Mouse (Mus musculus) kidney, adult 18-20 months (tissue): Measurements from ENCODE around the gene Vasp.

ENCODE experiments used
- DNase-seq: peaks from one replicate; pipeline ENCODE4 v3.0.0; 2021

The Vasp gene

DNA sequence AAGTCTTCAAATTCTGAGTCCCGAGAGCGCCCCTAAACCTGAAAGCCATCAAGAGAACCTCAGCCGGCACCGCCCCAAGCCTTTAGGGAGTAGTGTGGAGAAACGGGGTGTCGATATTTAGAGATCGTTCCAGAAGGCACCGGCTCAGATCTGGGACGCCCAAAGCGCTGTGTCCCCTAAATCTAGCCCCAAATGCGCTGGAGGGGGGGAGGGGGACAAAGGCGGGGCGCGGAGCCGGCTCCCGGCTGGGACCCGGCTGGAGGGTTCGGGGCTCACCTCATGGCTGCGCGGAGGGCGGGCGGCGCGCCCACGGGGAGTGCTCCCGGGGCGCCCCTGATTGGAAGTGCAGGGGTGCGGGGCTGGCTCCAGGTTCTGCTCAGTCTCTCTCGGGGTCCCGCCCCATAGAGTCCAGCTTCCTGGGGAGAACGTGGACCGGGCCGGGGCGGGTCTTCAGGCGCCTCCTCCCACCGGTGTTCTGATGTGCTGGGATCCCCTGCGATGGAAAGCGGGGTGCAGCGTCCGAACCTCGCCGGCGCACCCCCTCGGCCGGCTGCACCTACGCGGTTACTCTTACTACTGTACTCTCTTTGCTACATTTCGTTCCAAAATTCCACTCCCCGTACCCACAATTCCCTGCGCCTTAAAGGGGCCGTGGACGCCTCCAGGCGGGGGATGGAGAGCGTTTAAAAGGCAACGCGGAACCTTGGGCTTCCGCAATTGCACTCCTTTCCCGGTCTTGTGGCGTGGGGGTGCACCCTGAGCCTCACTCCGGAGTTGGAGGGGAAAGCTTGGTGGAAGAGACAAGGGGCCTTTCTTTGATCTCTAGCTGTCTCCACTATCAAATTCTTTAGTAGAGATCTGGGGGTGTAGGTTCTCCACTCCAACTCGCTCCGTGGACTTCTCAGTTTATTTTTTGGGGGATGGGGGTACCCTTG lies at the start of gene Vasp:
Vasp (minus strand) TSS at position 580 of the 935 bp plus-strand sequence.
- DNase-seq, result peak; percentile 92

DNA sequence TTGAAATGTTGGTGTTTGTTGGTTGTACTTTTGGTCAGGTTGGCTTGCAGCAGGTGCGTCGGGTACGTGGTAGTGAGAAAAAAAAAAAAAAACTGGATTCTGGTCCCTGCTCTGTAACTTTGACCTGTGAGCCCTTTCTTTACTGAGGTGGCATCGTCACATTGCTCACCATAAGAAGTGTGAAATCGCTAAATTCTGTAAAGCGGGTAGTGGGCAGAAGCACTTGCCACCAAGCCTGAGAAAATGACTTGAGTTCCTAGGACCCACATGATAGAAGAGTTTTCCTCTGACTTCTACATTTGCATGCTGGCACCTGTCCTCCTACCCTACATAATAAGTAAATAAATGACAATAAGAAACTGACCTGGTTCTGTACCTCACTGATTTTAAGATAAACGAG lies 49.0 kb upstream of the Vasp start:
- no peak for DNase-seq

DNA sequence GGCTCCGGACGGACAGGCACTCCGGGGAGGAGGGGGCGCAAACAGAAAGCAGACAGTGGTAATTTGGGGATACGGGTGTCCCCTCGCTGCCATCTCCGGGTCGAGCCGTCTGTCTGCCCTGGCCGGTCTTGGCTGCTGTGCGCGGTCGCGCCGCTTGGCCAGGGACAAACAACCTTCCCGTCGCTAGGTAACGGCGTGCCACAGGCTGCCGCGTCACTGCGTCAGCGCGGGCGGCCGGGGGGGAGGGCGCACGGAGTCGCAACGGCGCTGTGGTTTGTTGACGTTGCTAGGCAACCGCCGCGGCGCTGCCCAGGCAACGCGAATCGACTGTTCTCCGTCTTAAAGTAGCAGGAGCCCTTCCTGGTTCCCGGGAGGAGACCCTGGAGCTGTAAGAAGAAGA lies 48.3 kb upstream of the Vasp start:
- peak; percentile 95 for DNase-seq

GRCm38 (mm10) chr7:19319458-19319857 lies 47.8 kb upstream of the Vasp start:
- no peak for DNase-seq

- no peak for DNase-seq
Measured at GRCm38 (mm10) chr7:19318676-19319075, 47.1 kb upstream of the Vasp start.

DNA sequence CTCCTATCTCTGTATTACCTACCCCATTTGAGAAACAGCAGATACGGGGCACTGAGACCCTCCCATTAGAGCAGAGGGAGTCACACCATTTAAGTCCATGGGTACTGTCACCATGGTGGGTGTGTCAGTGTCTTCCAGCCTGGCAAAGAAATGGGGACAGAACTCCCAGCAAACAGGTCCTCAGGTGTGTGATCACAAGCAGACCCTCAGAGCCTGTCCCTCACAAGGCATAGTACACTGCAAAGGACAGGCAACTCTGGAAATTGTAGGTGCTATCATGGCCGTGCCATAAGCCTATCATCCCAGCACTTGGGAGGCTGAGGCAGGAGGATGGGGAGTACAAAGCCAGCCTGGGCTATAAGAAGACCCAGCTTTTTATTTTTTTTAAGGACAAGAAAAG lies 46.6 kb upstream of the Vasp start:
- no peak for DNase-seq

DNA sequence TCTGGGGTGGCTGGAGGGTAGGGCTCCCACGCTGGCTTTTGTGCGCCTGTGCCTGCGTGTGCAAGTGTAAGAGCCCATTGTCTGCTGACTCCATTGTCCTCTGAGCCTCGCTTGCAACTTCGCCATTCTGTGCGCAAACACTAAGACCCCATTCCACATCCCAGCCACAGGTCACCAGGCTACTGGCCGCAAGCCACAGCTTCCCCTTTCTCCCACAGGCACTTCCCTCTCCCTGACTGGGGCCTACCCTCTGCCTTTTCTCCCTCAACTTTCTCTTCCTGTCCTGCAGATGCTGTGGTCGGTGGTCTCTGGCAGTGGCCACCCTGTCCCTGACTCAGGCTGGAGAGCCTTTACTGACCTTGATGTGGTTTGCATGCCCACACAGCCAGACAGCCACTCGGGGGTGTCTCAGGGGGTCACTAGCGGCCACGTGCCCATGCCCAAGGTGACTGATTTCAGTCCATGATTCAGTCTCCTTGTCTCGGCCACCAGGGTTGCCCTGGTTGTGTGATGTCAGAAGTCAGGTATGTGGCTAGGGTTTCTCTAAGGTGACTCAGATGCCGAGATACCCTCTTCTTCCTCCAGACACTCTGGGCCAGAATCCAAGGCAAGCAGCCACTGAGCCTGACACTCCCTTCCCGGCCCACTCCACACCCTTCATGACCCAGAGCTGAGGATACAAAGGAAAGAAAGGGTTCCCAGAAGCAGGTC lies 45.0 kb upstream of the Vasp start:
- no peak for DNase-seq

DNA sequence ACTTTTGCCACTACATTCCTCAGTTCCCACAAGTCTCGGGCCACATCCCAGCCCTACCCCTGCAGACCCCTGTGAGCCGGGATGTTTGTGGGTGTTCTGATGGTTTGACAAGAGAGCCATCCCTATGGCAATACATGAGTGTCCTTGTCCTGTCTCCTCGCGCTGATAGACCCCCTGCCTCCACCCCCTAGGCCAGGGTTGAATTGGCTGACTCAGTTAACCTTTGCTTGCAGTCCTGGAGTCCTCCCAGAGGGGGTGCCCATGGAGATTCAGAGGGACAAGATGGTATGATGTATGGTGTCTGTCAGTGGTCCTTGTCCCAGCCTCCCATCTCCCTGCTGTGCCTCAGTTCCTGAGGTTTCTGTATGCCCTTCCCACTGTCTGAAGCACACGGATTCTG lies 42.4 kb upstream of the Vasp start:
- DNase-seq, result no peak

DNA sequence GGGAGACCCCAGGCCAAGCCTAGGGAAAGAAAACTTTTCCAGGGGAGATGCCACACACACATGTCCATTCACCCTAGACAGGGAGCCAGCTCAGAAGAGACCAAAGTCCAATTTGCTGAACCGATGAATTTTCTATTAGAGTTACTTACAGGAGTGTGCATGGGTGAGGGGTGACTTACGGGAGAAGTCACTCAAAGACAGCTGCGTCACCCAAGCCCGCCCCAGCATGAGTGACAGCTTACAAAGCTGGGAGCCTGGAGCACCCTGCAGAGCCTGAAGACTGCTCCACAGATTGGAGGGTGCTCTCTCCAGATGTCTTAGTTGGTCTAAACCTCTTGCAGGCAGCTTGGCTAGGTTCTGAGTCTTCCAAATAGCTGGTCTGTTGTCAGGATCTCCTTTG lies 40.4 kb upstream of the Vasp start:
- peak; percentile 20 for DNase-seq

- peak; percentile 97 for DNase-seq
Measured at GRCm38 (mm10) chr7:19309884-19310641, 38.4 kb upstream of the Vasp start, which contains the start of gene Fosb. Fosb (minus strand) TSS chr7:19310051.

DNA sequence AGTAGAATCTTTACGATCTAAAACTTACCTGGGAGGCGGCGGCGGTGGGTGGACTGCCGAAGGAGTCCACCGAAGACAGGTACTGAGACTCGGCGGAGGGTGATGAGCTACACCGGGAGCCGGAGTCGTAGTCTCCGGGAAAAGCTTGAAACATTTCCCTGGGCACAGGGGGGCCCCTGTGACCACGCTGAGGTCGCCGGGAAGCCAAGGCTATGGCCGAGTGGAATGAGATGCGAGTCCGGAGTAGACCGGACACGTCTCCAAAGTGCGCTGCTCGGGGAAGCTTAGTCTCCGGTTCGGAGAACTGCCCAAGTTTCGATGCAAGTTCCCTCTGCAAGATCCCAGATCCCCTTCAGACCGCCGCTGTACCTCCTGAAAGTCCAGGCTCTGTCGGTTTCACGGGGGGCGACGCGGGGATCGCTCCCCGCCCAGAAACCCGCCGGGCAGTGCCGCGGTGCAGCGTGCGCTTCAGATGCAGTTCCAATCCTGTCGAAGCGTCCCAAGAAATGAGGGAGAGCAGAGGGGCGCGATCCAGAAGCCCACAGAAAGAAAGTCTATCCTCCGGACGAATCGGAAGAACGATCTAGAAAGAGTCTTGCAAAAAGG lies 37.8 kb upstream of the Vasp start:
- DNase-seq, result no peak

GRCm38 (mm10) chr7:19308454-19309277 lies 37.0 kb upstream of the Vasp start:
- DNase-seq, result peak; percentile 94

DNA sequence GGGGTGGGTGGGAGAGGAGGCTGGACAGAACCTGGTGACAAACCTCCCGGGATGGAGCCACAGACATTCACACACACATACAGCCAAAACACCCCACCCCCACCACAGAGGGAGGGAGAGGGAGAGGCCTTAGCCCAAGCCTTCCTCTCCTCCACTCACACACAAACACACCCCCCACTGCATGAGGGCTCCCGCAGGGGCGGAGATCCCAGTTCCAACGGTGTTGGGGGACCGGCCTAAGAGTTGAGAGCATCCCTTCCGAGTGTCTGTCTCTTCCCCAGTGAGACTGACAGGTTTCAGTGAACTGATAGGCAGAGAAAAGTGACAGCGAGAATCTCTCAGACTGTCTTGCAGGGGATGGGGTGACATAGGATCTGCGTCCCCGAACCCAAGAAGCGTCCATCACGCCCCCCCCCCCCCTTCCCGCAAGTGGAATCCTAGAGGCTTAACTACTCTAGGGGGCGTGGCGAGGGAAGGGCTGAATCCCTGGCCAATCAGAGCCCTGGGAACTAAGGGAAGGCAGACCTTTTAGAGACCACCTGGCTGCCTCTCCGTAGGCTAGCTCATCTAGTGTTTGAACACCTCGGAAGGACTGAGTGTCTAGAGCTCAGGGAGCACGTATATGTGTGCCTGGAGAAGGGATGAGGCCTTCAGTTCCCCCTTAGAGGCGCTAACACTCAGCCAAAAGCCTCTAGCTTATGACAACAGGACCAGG lies 36.3 kb upstream of the Vasp start:
- peak; percentile 69 for DNase-seq

DNA sequence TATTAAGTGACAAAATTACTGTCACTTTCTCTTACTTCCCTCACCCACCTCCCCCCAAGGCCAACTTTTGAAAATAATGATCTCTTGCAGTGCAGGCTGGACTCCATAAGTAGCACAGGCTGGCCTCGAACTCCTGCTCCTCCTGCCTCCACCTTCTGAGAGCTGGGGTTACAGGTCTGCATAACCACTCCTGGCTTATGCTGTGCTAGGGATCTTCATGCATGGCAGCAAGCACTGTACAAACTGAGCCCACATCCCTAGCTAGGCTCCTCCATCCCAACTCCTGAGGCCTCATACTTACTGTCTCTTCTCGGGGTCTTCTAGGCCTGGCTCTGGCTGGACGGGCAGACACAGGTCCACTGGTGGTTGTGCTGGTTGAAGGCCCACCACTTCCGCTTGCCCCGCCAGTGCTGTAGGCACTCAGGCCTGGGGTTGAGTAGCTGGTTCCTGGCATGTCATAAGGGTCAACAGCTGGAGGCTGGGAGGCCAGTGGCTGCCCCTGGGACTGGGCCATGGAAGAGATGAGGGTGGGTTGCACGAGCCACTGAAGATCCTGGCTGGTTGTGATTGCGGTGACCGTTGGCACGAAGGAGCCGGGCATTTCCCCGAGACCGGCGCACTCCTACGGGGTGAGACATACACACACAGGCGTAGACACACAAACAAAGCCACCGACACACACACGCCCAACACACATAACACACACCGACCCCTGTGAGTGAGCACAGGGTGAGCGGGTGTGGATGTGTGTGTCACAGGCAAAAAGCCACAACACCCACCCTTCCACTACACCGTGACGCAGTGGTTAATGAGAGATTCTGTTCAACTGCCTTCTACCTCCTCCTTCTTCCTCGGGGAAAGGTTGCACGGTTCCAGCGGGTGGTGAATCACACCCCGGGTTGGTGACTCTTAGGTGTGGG lies 35.5 kb upstream of the Vasp start:
- no peak for DNase-seq

- no peak for DNase-seq
Measured at GRCm38 (mm10) chr7:19305796-19306765, 34.5 kb upstream of the Vasp start.

DNA sequence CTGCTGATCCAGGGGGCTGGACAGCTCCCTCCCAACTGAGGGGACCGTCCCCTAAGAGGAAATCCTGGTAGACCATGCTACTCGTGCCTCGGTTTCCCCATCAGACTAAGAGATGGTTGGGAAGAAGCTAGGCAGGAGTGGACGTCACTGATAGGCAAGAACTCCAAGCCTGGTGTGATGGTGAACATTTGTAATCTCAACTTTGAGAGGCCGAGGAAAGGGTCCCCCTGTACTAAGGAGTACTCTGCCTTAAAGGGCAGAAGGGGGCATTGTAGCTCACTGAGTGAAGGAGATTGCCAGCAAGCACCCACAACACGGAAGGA lies 33.8 kb upstream of the Vasp start:
- no peak for DNase-seq

GRCm38 (mm10) chr7:19304501-19305412 lies 33.1 kb upstream of the Vasp start:
- DNase-seq, result peak; percentile 13

- peak; percentile 79 for DNase-seq
Measured at GRCm38 (mm10) chr7:19303770-19304169, 32.2 kb upstream of the Vasp start.
